Mouse (Mus musculus): Measurements from ENCODE around the gene Flywch2. TPM values are rescaled to one million over a fixed set of nuclear protein-coding genes. Genes with fewer than 3 reads are reported as not detected.
A peak's percentile ranks its signal among the peaks of the same experiment; 100 is the strongest.

Flywch2 gene
- polyA plus RNA-seq, 1 experiment from 2014 or later, result 90.2 TPM

DNA sequence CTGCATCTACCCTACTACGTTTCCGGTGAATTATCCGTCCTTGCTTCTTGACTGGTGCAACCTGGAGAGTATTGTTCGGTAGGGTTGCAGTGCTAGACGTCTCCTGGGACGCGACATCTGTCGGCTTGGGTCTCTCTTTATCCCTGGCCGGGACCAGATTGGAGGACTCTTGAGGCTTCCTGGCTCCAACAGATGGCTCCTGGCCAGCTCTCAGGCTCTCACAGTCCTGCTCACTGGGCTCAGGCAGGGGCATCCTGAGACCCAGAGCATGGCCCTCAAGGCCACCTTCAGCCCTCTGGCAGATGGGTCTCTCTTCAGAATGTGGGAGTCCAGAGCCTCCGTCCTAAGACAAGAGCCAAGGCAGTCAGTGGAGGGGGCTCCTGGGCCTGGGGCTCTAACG is 22.9 kb downstream of the Flywch2 start:
- Histone ChIP-seq H3K27me3 (replicated peaks) (no peaks in the 10 kb centered on the region), H3K4me3 (no peak overlapping the region), H3K36me3 (replicated peaks) (peaks cover 38% of the 10 kb centered on the region), H3K9ac (no peak overlapping the region), H3K27ac (no peak overlapping the region), H3K9me3 (no peaks in the 10 kb centered on the region), H3K4me1 (no peaks in the 10 kb centered on the region), H3K4me2 (no peak overlapping the region)
- 88% methylated on average over 11 of the region's 11 CpGs for WGBS
- no peak for ATAC-seq (replicated peaks)

GRCm38 (mm10) chr17:23761155-23761554 is 24.7 kb downstream of the Flywch2 start:
- no peak for ATAC-seq (replicated peaks)
- no peak overlapping the region for H3K27ac ChIP-seq
- no peak overlapping the region for H3K9ac ChIP-seq
- H3K9me3 ChIP-seq, result no peaks in the 10 kb centered on the region
- H3K4me3 ChIP-seq, result no peak overlapping the region
- H3K4me2 ChIP-seq, result no peak overlapping the region
- WGBS, result 96% methylated on average over 3 of the region's 3 CpGs
- no peaks in the 10 kb centered on the region for H3K4me1 ChIP-seq
- H3K36me3 ChIP-seq (replicated peaks), result peaks cover 55% of the 10 kb centered on the region
- no peaks in the 10 kb centered on the region for H3K27me3 ChIP-seq (replicated peaks)

- Histone ChIP-seq H3K4me2 (no peak overlapping the region), H3K27me3 (replicated peaks) (no peaks in the 10 kb centered on the region), H3K9ac (no peak overlapping the region), H3K4me3 (no peak overlapping the region), H3K4me1 (no peaks in the 10 kb centered on the region), H3K36me3 (replicated peaks) (peaks cover 64% of the 10 kb centered on the region), H3K27ac (no peak overlapping the region), H3K9me3 (no peaks in the 10 kb centered on the region)
- ATAC-seq (replicated peaks), result no peak
- WGBS, result 94% methylated on average over 9 of the region's 9 CpGs
These were observed 25.6 kb downstream of the Flywch2 start for GRCm38 (mm10) chr17:23760231-23760630.

- Histone ChIP-seq H3K9me3 (no peaks in the 10 kb centered on the region), H3K36me3 (replicated peaks) (peaks cover 71% of the 10 kb centered on the region), H3K4me2 (no peak overlapping the region), H3K4me1 (no peaks in the 10 kb centered on the region), H3K4me3 (no peak overlapping the region), H3K27ac (no peak overlapping the region), H3K27me3 (replicated peaks) (no peaks in the 10 kb centered on the region), H3K9ac (no peak overlapping the region)
- 63% methylated on average over 8 of the region's 8 CpGs for WGBS
- ATAC-seq (replicated peaks), result no peak
These were observed 27.1 kb downstream of the Flywch2 start for GRCm38 (mm10) chr17:23758801-23759200.

- no peaks in the 10 kb centered on the region for H3K27me3 ChIP-seq (replicated peaks)
- H3K27ac ChIP-seq, result no peak overlapping the region
- H3K4me1 ChIP-seq, result no peaks in the 10 kb centered on the region
- H3K4me2 ChIP-seq, result no peak overlapping the region
- no peak overlapping the region for H3K4me3 ChIP-seq
- H3K9me3 ChIP-seq, result no peaks in the 10 kb centered on the region
- ATAC-seq (replicated peaks), result no peak
- H3K36me3 ChIP-seq (replicated peaks), result peaks cover 83% of the 10 kb centered on the region
- no peak overlapping the region for H3K9ac ChIP-seq
- 93% methylated on average over 9 of the region's 9 CpGs for WGBS
These were observed 28.3 kb downstream of the Flywch2 start for GRCm38 (mm10) chr17:23757581-23757980.

- H3K4me1 ChIP-seq, result no peaks in the 10 kb centered on the region
- H3K27ac ChIP-seq, result no peak overlapping the region
- peaks cover 71% of the 10 kb centered on the region for H3K36me3 ChIP-seq (replicated peaks)
- no peak overlapping the region for H3K4me3 ChIP-seq
- no peak overlapping the region for H3K9ac ChIP-seq
- H3K27me3 ChIP-seq (replicated peaks), result no peaks in the 10 kb centered on the region
- H3K9me3 ChIP-seq, result no peaks in the 10 kb centered on the region
- H3K4me2 ChIP-seq, result no peak overlapping the region
- WGBS, result 93% methylated on average over 13 of the region's 13 CpGs
- ATAC-seq (replicated peaks), result no peak
These were observed 30.2 kb downstream of the Flywch2 start for GRCm38 (mm10) chr17:23755689-23756088.

- H3K9ac ChIP-seq, result no peak overlapping the region
- H3K27ac ChIP-seq, result no peak overlapping the region
- H3K36me3 ChIP-seq (replicated peaks), result peaks cover 21% of the 10 kb centered on the region
- no peak overlapping the region for H3K4me3 ChIP-seq
- H3K4me2 ChIP-seq, result no peak overlapping the region
- ATAC-seq (replicated peaks), result no peak
- peaks cover 25% of the 10 kb centered on the region for H3K27me3 ChIP-seq (replicated peaks)
- 82% methylated on average over 11 of the region's 11 CpGs for WGBS
- H3K9me3 ChIP-seq, result no peaks in the 10 kb centered on the region
- peaks cover 18% of the 10 kb centered on the region for H3K4me1 ChIP-seq
These were observed 36.3 kb downstream of the Flywch2 start for GRCm38 (mm10) chr17:23749400-23750191.

- Histone ChIP-seq H3K27me3 (replicated peaks) (peaks cover 31% of the 10 kb centered on the region), H3K4me2 (no peak overlapping the region), H3K4me3 (no peak overlapping the region), H3K36me3 (replicated peaks) (peaks cover 14% of the 10 kb centered on the region), H3K4me1 (peaks cover 19% of the 10 kb centered on the region), H3K27ac (no peak overlapping the region), H3K9ac (no peak overlapping the region), H3K9me3 (no peaks in the 10 kb centered on the region)
- WGBS, result 37% methylated on average over 10 of the region's 10 CpGs
- no peak for ATAC-seq (replicated peaks)
These were observed 37.1 kb downstream of the Flywch2 start for GRCm38 (mm10) chr17:23748631-23749391.

DNA sequence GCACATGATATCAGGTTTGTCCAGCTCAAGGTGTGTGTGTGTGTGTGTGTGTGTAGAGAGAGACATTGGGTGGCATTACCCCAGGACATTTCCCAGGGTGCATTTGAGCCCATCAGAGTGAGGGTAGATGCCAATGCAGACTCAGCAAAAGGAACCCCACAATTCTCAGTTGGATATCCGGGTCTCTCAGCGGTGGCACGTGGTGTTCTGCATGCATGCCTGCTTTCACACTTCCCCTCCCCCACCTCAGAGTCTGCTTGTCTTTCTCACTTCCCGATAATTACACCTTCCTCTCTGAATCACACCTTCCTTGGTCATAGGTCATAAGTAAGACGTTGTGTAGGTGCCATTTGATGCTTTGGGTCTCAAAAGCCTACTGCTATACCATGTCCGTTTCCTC is 37.9 kb downstream of the Flywch2 start:
- no peak overlapping the region for H3K27ac ChIP-seq
- H3K9me3 ChIP-seq, result no peaks in the 10 kb centered on the region
- no peak overlapping the region for H3K4me2 ChIP-seq
- H3K4me1 ChIP-seq, result peaks cover 19% of the 10 kb centered on the region
- WGBS, result 49% methylated on average over 6 of the region's 6 CpGs
- peaks cover 39% of the 10 kb centered on the region for H3K27me3 ChIP-seq (replicated peaks)
- H3K9ac ChIP-seq, result no peak overlapping the region
- no peak overlapping the region for H3K4me3 ChIP-seq
- ATAC-seq (replicated peaks), result no peak
- H3K36me3 ChIP-seq (replicated peaks), result peaks cover 6% of the 10 kb centered on the region

DNA sequence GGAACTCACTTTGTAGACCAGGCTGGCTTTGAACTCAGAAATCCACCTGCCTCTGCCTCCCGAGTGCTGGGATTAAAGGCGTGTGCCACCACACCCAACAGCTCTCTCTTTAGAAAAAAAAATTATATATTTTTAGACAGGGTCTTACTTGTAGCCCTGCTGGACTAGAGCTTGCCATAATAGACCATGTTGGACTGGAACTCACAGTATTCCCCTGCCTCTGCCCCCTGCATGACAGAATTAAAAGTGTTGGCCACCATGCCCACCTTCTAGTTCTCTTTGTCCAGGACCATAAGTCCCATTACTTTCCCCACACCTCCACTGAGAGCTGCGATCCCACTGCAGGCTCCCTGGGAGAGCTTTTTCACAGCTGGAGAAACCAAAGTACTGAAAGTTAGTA is 38.4 kb downstream of the Flywch2 start:
- peaks cover under 1% of the 10 kb centered on the region for H3K36me3 ChIP-seq (replicated peaks)
- ATAC-seq (replicated peaks), result no peak
- H3K4me3 ChIP-seq, result no peak overlapping the region
- peaks cover 21% of the 10 kb centered on the region for H3K4me1 ChIP-seq
- H3K9me3 ChIP-seq, result no peaks in the 10 kb centered on the region
- H3K4me2 ChIP-seq, result no peak overlapping the region
- peaks cover 45% of the 10 kb centered on the region for H3K27me3 ChIP-seq (replicated peaks)
- no peak overlapping the region for H3K9ac ChIP-seq
- 85% methylated on average over 3 of the region's 3 CpGs for WGBS
- H3K27ac ChIP-seq, result no peak overlapping the region

- Histone ChIP-seq H3K4me2 (no peak overlapping the region), H3K9ac (no peak overlapping the region), H3K36me3 (replicated peaks) (no peaks in the 10 kb centered on the region; the same call in 1 of the 2 replicates), H3K27me3 (replicated peaks) (peaks cover 52% of the 10 kb centered on the region), H3K4me3 (no peak overlapping the region), H3K9me3 (no peaks in the 10 kb centered on the region), H3K4me1 (peaks cover 27% of the 10 kb centered on the region), H3K27ac (no peak overlapping the region)
- no peak for ATAC-seq (replicated peaks)
- 89% methylated on average over 3 of the region's 3 CpGs for WGBS
These were observed 39.1 kb downstream of the Flywch2 start for GRCm38 (mm10) chr17:23746767-23747166.

- Histone ChIP-seq H3K9ac (no peak overlapping the region), H3K27ac (no peak overlapping the region), H3K9me3 (no peaks in the 10 kb centered on the region), H3K36me3 (replicated peaks) (no peaks in the 10 kb centered on the region; the same call in 1 of the 2 replicates), H3K4me1 (peaks cover 27% of the 10 kb centered on the region), H3K4me2 (peak overlapping the region; percentile 86), H3K4me3 (peak overlapping the region; percentile 45; the same call in 1 of the 2 replicates), H3K27me3 (replicated peaks) (peaks cover 56% of the 10 kb centered on the region)
- 3% methylated on average over 12 of the region's 12 CpGs for WGBS
- no peak; the same call in 1 of the 2 replicates for ATAC-seq (replicated peaks)
These were observed 39.6 kb downstream of the Flywch2 start for GRCm38 (mm10) chr17:23746311-23746710.
